Mouse (Mus musculus): ENCODE data around the gene Mrpl39.
A peak's percentile ranks its signal among the peaks of the same experiment; 100 is the strongest.

The Mrpl39 gene

DNA sequence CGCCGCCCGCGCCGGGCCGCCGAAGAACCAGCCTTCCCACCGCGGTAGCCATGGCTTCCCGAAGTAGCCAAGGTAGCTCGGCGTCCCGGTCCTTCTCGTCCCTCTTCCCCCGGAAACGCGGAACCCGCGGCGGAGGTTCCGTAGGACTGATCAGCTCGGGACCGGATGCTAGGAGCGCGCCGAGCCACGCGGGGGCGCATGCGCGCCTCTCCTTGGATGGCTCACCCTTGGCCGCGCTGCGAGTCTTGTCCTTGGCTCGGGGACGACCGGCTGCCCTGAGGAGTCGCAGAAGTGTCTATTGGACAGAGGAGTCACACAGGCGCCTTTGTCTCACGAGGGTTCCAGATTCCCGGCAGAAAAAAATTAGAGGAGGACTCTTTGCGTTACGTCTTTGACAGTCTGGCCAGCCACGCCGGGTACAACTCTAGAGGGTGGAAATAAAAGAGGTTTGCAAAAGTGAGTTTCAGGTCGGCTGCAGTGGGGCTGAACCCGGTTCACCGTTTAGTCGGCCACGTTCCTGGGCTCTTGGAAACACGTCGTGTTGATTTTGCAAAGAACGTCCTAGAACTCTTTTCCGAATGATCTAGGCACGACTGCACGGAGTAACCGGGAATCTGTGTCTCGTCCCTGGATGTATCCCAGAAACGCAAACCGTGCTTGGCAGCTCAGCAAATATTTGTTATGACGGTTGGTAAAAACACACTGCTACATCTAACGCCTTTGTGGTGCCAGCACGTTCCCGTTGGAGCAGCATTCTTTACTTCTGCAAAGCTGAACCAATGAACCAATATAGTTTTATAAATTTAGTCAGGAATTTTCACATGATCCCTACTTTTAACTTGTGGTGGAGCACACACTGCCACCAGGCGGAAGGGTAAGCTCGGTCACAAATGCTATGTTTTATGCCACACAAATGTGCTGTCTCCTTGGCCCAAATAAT lies at the start of gene Mrpl39:
Gene Mrpl39 (minus strand): TSS at position 577 of the 940 bp plus-strand sequence.
- DNase-seq (ENCODE audit: low spot score in 2 of 2): peak; percentile 94 to 97

DNA sequence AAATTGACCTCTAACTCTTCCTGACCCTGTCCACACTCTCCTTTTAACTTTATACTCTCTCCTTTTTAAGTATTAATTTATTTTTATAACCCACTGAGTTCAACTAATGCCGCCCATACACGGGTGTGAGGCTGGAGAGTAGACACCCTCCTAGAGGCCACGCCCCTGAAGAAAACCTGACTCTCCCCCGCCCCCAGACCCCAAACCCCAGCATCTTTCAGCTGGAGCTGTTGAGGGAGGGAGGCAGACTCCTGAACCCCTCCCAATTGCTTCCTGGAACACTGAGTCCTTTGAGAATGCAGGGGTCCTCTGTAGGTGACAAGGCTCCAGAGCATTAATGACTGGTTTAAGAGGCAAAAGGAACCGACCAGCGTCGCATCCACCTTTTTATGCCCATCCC lies 49.4 kb upstream of the Mrpl39 start:
- DNase-seq (ENCODE audit: low spot score in 2 of 2): no peak

DNA sequence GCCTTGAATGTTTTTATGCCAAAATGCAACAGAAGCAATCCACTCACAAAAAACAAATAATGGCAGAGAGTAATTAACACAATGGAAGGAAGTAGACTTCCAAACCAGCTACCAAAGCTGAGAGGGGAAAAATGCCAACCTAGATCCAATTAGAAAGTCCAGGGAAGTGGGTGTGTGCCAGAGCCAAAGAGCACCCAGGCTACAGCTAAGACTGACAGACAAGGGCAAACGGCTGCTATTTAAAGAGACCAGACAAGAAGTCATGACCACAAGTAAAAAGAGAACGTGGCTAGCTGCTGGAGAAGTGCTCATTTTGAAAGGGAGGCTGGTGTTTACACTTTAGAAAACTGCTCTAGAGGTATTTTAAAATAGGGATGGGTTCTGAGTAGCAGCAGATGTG lies 47.7 kb upstream of the Mrpl39 start:
- DNase-seq (ENCODE audit: low spot score in 2 of 2): peak; percentile 55 to 62

DNA sequence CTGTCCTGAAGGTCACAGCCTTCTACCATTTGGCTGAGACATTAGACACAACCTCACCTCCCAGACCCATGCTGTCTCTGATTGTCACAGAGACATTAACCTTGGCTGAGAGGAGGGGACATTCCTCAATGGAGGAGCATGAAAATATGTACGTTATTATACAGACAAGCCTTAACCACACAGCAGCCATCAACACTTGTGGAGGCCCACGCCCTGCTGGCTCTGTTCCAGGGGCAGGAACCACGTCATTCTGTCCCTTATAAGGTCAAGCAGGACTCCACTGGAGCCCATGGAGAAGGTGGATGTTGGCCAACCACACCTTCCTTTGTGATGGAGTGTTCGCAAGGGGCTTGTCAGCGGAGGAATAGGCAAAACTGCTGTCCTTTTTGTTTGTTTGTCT lies 44.2 kb upstream of the Mrpl39 start:
- no peak for DNase-seq (ENCODE audit: low spot score in 2 of 2)

DNA sequence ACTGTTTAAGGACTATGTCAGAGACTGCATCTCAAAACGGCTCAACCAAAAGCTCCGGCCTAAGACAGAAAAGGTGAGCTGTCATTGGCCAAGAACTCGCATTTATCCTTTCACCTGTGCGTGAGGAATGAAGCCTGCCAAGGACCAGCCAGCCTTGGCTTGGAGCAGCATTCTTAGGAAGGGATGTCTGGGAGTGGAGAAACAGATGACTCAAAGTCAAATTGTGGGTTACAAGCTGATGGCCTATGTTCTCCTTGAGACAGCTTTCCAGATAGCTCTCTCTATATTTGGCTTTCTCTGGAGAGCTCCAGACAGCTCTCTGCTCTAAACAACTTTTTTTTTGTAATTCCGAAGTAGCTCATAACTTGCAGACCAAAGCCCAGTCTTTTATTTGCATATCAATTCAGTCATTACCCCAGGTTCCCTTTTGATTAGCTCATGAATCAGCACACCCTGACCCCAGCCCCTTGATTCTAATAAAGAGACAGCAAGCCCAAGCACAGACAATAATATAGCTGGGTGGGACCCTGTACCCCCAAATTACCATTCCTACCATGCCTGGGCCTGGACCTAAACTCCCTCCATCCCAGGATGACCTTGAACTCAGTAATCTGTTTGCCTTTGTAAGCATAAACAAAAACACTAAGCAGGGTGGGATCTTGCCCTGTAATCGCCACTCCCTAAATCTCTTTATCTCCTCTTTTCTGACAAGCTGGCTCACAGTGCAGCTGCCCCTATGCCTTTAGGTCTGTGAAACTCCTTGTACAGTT lies 43.5 kb upstream of the Mrpl39 start:
- DNase-seq (ENCODE audit: low spot score in 2 of 2): no peak

DNA sequence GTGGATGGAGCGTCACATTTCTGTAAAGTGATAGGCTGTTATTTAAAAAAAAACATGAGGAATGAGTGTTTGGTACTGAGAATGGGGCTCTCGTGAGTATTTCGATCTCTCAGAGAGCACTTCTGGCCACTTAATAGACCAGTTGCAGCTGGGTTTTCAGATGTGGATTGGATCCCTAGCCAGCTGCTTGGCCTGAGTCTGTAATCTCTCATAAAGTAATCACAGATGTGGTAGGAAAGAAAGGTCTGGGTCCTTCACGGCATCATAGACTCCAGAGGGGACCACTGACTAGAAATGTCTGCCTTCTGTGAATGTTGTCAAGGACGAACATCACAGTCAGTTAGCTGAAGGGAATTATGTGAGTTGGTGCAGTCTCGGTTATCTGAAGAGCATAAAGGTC lies 42.9 kb upstream of the Mrpl39 start:
- DNase-seq (ENCODE audit: low spot score in 2 of 2): no peak

DNA sequence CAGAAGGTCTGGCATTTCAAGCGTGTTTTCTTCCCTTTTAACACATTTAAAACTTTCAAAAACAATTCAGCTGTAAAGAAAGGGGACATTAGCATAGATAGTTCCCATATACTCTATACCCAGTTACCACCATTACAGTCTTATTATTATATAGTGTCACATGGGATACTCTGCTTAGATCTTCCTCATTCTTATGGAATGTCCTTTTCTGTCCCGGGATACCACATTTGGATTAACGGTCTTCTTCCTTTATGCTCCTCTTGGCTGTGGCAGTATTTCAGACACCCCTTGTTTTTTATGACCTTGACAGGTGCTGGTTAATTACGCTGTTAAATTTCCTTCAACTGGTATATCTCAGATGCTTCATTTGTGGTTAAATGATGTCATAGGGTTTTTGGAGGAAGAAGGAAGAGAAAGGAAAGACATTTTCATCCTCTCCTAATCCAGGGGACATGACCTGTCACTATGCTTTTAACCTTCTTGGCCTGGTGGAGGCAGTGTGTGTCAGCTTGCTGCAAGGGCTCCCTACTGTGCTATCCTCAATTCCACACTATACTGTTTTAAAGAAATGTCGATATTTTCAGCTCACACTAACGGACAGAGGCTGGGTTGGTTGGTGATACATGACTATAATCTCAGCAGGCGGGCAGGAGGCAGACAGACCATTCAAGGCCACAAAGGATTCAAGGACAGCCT lies 40.7 kb upstream of the Mrpl39 start:
- no peak for DNase-seq (ENCODE audit: low spot score in 2 of 2)

DNA sequence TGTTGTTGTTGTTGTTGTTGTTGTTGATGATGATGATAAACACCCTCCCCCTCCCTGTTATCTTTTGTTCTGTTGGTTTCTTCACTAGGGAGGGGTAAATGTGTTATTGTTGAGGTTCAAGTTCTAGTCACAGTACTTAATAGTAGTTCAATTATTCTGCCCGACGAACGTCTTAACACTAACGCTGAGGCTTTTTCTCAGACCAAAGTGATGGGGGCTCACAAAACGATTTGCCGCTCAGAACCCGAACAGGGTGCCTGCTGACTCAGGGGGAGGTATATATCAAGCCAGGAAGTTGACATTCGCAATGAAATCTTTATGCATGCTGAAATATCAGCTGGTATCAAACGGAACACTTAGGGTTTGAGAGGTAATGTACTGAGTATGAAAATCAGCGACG lies 39.8 kb upstream of the Mrpl39 start:
- DNase-seq (ENCODE audit: low spot score in 2 of 2): no peak

DNA sequence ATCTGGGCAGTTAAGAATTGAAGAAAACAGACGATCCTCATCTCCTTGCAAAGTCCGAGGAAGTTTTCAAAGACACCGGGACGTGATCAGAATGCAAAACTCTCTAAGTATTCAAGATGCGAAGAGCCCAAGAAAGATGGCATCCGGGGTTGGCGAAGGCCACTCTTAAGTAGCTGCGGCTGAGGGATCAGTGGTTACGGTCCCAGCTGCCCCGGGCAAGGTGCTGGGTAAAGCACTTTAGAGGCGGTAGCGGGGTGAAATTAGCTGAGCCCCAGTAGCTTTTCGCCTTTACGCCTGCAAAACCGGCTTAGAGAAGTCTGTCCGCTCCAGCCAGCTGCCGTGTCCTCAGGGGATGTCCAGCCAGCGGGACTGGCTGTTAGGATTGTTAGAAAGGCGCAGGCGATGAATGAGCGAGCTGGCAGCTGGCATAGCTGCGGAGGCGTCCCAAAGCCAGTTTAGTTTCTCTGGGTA lies 39.3 kb upstream of the Mrpl39 start:
- peak in 1 of 2 experiments; percentile 37 for DNase-seq (ENCODE audit: low spot score in 2 of 2)

DNA sequence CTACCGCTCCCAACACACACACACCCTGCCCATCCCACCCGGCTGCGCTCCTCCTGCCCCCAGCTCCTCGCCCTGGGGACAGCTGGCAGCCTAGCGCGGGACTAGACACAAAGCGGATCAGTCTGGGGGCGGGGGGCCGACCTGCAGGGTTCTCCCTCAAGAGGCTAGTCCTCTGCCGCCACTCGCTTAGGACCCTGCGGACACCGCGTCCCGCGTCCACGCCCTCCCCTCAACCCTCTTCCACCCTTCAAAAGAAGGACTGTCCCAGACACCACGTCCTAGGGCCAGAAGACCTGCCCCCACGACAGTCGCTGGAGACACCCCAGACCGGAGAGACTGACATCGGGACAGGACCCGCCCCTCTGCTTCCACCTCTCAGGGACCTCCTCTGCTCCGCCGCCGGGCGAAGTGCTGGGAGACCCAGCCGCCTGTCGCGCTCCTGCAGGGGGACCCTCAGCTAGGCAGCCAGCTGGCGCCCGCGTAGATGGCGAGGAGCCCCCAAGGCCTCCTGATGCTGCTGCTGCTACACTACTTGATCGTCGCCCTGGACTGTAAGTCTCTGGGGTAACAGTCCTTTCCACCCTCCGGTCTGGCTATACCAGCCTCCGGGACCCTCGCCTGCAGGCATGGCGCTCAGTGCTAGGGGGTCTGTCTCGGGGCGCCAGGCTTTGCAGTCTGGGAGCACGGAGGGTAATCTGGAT lies 38.6 kb upstream of the Mrpl39 start, which contains the start of gene Jam2:
Gene Jam2 (plus strand): TSS at position 121 of the 701 bp plus-strand sequence.
- peak; percentile 88 to 92 for DNase-seq (ENCODE audit: low spot score in 2 of 2)

DNA sequence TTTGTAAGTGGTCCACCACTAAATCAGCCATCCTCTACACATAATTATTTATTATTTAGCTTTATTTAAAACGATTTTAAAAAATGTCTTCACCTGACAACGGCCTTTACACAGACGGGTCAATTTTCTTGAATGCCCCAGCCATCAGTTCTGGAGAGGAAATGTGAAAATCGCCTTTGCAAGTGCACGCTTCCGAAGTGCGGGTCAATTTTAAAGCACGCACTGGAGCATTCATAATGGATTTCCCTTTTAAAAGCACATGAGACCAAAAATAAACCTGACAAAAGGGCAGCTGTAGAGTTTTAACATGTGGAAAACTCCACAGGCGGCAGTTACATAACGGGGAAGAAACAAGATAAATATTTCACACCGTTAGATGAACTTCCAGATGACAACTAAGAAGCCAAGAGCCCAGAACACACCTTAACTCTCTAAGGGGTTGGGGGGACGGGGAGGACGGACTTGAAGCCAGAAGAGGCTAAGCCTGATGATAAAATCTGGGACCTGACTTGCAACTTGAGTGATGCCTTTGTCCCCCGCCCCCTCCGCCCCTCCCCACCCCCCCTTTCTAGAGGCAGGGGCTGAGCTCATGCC lies 37.8 kb upstream of the Mrpl39 start:
- DNase-seq (ENCODE audit: low spot score in 2 of 2): peak; percentile 43 to 74

DNA sequence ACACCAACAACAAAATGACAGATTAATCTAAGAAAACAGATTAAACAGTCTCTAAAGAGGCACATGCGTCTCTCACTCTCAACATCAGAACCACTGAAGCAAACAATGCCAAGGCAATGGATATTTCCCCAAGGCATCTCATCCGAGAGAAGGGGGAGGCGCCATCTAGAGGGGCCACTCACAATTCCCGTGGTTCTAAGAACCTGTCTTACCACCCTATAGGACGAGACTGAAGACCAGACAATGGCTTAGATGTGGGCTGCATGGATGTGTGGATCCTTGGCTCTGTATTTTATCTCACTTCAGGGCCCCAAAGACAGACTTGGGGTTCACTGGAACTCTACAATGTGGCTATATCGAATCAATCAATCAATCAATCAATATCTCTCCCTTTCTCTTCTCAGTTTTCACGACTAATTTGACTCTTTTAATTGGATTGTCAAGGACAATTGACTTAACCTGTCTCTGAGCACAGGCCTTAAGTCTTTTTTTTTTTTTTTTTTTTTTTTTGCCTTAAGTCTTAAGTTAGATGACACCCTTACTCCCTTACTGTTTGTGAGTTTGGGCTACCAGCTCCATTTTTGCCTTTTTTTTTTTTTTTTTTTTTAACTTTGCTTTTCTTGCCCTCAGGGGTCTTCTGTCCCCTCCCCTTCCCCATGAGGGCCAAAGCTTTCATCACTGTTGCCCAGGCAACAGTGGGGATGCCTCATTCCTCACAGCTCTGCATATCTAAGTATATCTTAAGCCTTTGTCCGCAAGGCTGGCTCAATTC lies 37.1 kb upstream of the Mrpl39 start:
- no peak for DNase-seq (ENCODE audit: low spot score in 2 of 2)

DNA sequence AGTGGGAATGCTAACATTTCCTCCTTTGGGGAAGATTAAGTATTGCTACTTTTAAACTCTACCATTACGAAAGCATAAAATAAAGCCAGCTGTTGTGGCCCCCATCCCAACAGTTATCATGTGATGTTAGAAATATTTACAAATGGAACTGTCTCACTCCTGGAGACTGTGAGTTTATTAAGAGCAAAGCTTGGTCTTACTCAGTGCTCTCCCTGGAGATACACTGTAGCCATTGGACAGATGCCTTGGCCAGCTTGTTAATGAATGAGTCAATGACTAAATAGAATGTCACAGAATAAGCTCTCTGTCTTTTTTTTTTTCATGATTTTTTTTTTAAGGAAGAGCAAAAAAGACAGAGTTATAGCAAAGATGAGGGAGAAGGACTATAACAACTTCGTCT lies 35.9 kb upstream of the Mrpl39 start:
- DNase-seq (ENCODE audit: low spot score in 2 of 2): peak; percentile 73 to 80

DNA sequence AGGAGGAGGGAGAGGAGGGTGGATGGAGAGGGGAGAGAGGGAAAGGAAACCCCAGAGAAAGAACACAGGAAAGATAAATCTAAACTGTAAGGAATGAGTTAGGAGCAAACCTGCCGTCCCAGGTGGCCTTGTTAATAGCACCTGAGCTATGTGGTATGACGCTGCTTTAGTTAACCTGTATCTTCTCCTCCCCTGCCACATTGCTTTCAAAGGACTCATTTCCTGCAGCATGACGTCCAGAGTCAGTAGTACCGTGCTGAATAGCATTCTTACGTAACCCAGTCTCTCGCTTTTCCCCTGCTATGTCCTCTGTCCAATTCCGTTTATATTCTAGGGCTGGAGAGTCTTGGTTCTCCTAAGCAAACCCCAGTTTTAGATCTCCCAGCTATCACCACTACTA lies 35.3 kb upstream of the Mrpl39 start:
- DNase-seq (ENCODE audit: low spot score in 2 of 2): no peak

DNA sequence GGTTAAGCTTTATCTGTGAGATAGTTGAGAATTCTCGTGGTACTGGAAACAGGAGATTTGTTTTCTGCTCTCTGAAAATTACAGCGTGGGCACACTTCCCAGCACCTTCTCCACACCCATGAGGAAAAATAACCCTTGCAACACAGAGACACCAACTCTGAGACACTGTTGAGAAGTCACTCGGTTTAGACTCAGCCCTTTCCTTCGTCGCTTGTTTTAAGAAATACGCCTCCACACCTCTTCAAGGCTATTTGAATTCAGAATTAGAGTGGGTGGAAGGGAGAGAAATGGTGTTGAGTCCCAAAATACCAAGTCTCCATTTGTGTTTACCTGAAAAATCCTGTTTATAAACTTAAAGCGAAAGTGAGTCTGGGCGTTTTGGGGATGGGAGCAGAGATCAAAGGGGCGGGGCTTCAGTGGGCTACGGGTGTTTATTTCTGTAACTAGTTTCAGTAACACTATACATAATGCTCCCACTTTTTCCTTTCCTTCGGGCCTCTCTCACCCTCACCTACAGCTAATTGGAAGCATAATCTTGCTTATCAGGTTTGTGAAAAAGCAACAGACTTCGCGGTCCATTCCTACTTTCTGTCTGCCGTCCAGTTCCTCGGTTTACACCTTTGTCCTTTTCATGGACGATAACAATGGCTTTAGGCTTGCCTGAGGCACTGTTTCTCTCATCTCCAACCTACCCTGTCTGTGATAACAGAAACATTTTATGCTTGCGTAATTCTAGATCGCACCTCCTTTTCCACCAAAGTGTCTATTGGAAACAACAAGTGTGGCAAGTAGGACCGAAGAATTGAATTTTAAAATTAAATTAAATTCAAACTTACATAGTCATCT lies 34.3 kb upstream of the Mrpl39 start:
- DNase-seq (ENCODE audit: low spot score in 2 of 2): no peak

DNA sequence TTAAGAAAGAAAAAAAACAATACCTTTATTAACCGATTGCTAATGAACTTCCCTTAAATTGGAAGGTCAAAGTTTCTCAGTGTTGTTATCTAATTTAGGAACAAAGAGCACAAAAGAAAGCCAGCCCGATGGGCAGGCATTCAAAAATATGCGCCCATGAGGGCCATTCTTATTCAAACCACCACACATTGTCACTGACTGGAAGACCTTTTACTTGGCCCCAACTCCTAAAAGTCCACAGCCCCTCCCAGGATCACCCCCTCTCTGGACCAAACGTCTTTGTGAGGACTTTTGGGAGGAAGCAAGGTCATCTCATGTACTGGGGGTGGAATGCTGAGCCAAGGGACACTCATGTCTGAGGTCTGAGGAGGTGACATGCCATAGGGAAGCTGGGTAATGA lies 33.6 kb upstream of the Mrpl39 start:
- no peak for DNase-seq (ENCODE audit: low spot score in 2 of 2)

DNA sequence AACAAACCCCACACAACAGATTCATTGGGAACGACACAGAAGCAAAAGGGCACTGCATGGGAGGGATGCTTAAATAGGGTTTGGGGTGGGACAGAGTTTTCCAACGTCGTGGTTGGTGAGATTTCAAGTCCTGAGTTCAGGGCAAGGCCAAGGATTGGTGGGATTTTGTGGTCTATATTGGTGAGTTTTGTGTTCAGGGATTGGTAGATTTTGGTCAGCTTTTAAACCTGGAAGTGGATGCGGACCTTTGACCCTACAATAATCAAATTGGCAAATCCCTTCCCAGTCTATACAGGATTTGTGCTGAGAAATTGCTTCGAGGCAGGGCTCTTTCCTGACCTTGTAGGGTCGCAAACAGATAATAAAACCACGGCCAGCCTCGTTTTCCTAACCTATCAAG lies 32.4 kb upstream of the Mrpl39 start:
- no peak for DNase-seq (ENCODE audit: low spot score in 2 of 2)

DNA sequence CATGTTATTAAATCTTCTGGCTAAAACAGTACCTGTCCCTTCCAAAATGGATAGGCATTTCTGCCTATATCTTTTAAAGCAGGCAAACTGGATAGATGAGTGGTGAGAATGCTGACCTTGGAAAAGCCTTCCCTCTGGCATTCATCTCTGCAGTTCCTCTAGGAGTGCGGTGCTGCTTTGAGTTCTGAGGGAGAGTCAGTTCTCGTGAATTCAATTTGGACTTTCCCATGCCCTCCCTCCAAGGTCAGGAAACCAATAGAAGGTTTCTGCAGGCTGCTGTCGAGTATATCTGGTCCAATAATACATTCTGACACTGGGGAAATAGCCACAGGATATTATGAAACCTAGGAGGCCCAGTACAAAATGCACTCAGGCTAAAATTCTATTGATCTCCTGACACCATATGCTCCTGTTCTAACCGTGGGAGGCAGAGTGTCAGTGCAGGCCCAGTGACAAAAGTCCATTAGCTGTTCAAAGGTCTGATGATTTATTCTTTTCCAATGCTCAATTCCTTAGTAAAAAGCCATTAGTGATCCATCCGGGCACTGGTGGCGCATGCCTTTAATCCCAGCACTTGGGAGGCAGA lies 10.3 kb upstream of the Mrpl39 start:
- no peak for DNase-seq (ENCODE audit: low spot score in 2 of 2)
